Mouse (Mus musculus): ENCODE results near the gene Dpf3. TPM values are rescaled to one million over a fixed set of nuclear protein-coding genes. Genes with fewer than 3 reads are reported as not detected.

The Dpf3 gene
- total RNA-seq, 1 experiment from 2014 or later = 5.2 TPM

- no peak for ATAC-seq (replicated peaks; ENCODE audit: insufficient number of reproducible peaks, low FRiP score, low TSS enrichment, poor library complexity, severe bottlenecking)
Measured at GRCm38 (mm10) chr12:83317646-83318443, 169.7 kb downstream of the Dpf3 start.

- no peak for ATAC-seq (replicated peaks; ENCODE audit: insufficient number of reproducible peaks, low FRiP score, low TSS enrichment, poor library complexity, severe bottlenecking)
Measured at GRCm38 (mm10) chr12:83314666-83315065, 172.8 kb downstream of the Dpf3 start.

- no peak for ATAC-seq (replicated peaks; ENCODE audit: insufficient number of reproducible peaks, low FRiP score, low TSS enrichment, poor library complexity, severe bottlenecking)
Measured at GRCm38 (mm10) chr12:83312818-83313217, 174.7 kb downstream of the Dpf3 start.

- ATAC-seq (replicated peaks; ENCODE audit: insufficient number of reproducible peaks, low FRiP score, low TSS enrichment, poor library complexity, severe bottlenecking) = no peak
Measured at GRCm38 (mm10) chr12:83310567-83310966, 176.9 kb downstream of the Dpf3 start.

- ATAC-seq (replicated peaks; ENCODE audit: insufficient number of reproducible peaks, low FRiP score, low TSS enrichment, poor library complexity, severe bottlenecking) = no peak
Measured at GRCm38 (mm10) chr12:83309031-83309804, 178.3 kb downstream of the Dpf3 start.

GRCm38 (mm10) chr12:83308627-83309026, 178.9 kb downstream of the Dpf3 start:
- ATAC-seq (replicated peaks; ENCODE audit: insufficient number of reproducible peaks, low FRiP score, low TSS enrichment, poor library complexity, severe bottlenecking) = no peak

GRCm38 (mm10) chr12:83303221-83303620, 184.3 kb downstream of the Dpf3 start:
- ATAC-seq (replicated peaks; ENCODE audit: insufficient number of reproducible peaks, low FRiP score, low TSS enrichment, poor library complexity, severe bottlenecking) = no peak

GRCm38 (mm10) chr12:83302320-83303153, 185.0 kb downstream of the Dpf3 start:
- no peak for ATAC-seq (replicated peaks; ENCODE audit: insufficient number of reproducible peaks, low FRiP score, low TSS enrichment, poor library complexity, severe bottlenecking)

GRCm38 (mm10) chr12:83301616-83302319, 185.7 kb downstream of the Dpf3 start:
- ATAC-seq (replicated peaks; ENCODE audit: insufficient number of reproducible peaks, low FRiP score, low TSS enrichment, poor library complexity, severe bottlenecking) = no peak

- no peak for ATAC-seq (replicated peaks; ENCODE audit: insufficient number of reproducible peaks, low FRiP score, low TSS enrichment, poor library complexity, severe bottlenecking)
Measured at GRCm38 (mm10) chr12:83298358-83298757, 189.2 kb downstream of the Dpf3 start.

GRCm38 (mm10) chr12:83295031-83295430, 192.5 kb downstream of the Dpf3 start:
- no peak for ATAC-seq (replicated peaks; ENCODE audit: insufficient number of reproducible peaks, low FRiP score, low TSS enrichment, poor library complexity, severe bottlenecking)

GRCm38 (mm10) chr12:83291915-83292314, 195.6 kb downstream of the Dpf3 start:
- no peak for ATAC-seq (replicated peaks; ENCODE audit: insufficient number of reproducible peaks, low FRiP score, low TSS enrichment, poor library complexity, severe bottlenecking)

- ATAC-seq (replicated peaks; ENCODE audit: insufficient number of reproducible peaks, low FRiP score, low TSS enrichment, poor library complexity, severe bottlenecking) = no peak
Measured at GRCm38 (mm10) chr12:83286496-83287492, 200.7 kb downstream of the Dpf3 start.

- ATAC-seq (replicated peaks; ENCODE audit: insufficient number of reproducible peaks, low FRiP score, low TSS enrichment, poor library complexity, severe bottlenecking) = no peak
Measured at GRCm38 (mm10) chr12:83283591-83284320, 203.8 kb downstream of the Dpf3 start.

GRCm38 (mm10) chr12:83277537-83278441, 209.7 kb downstream of the Dpf3 start:
- ATAC-seq (replicated peaks; ENCODE audit: insufficient number of reproducible peaks, low FRiP score, low TSS enrichment, poor library complexity, severe bottlenecking) = no peak

- ATAC-seq (replicated peaks; ENCODE audit: insufficient number of reproducible peaks, low FRiP score, low TSS enrichment, poor library complexity, severe bottlenecking) = no peak
Measured at GRCm38 (mm10) chr12:83271215-83271614, 216.3 kb downstream of the Dpf3 start.
